Mouse (Mus musculus) central nervous system, embryonic 18 days (tissue): Measurements from ENCODE around the gene Ubqln2. TPM values are rescaled to one million over a fixed set of nuclear protein-coding genes. Genes with fewer than 3 reads are reported as not detected.

Source experiments
- polyA plus RNA-seq: library from polyadenylated mRNA; depleted of rRNA; stranded (reverse); fragments of >200 nt; gene quantifications from 2 replicates; pipeline ENCODE4 v1.2.3, GENCODE M21; 2012; rRNA removed

The Ubqln2 gene
- polyA plus RNA-seq, result 116 and 142 TPM in 2 replicates

GRCm38 (mm10) chrX:153497688-153498516, at the start of gene Ubqln2:
Gene Ubqln2, plus strand, starts transcription at chrX:153498227.

Other genes with a start within 250 kb of the Ubqln2 start
- gene Cypt3, start 60.4 kb downstream of the Ubqln2 start, polyA plus RNA-seq, result not detected in 2 replicates
- gene Kctd12b, start 198.2 kb downstream of the Ubqln2 start, polyA plus RNA-seq, result 2.8 and 3.3 TPM in 2 replicates
- gene Nbdy, start 225.4 kb downstream of the Ubqln2 start, polyA plus RNA-seq, result 109 and 112 TPM in 2 replicates